Mouse (Mus musculus) sigmoid colon, adult 10 weeks (tissue): Measurements from ENCODE around the gene Neurog2. TPM values are rescaled to one million over a fixed set of nuclear protein-coding genes. Genes with fewer than 3 reads are reported as not detected.

ENCODE experiments used
- polyA plus RNA-seq: library from polyadenylated mRNA; stranded (reverse); fragments of 350-450 nt; fragmentation: Illumina TruSeq; extraction: RNeasy Lipid Tissue Mini Kit (QIAGEN cat#74804); gene quantifications from one replicate; pipeline ENCODE4 v1.2.3, GENCODE M21; 2014; ENCODE audit warnings: low read depth, low replicate concordance

Neurog2 gene
- not detected for polyA plus RNA-seq

GRCm38 (mm10) chr3:127633080-127634032 lies at the start of gene Neurog2:
TSS of gene Neurog2 (plus strand) at chr3:127633135.

Other genes with a start within 250 kb of the Neurog2 start
- gene Ank2, start 133.8 kb upstream of the Neurog2 start, polyA plus RNA-seq, result 24.9 TPM
- 56.1 TPM for gene Larp7, start 79.8 kb upstream of the Neurog2 start, polyA plus RNA-seq
- 3.8 TPM for gene Zgrf1, start 79.6 kb upstream of the Neurog2 start, polyA plus RNA-seq
- 33.3 TPM for gene Alpk1, start 147.4 kb downstream of the Neurog2 start, polyA plus RNA-seq
- 114 TPM for gene Tifa, start 156.7 kb downstream of the Neurog2 start, polyA plus RNA-seq
- gene Ap1ar, start 204.4 kb downstream of the Neurog2 start, polyA plus RNA-seq, result 90.3 TPM